Mouse (Mus musculus): ENCODE measurements around the gene Serpinf1. TPM values are rescaled to one million over a fixed set of nuclear protein-coding genes. Genes with fewer than 3 reads are reported as not detected.
A peak's percentile ranks its signal among the peaks of the same experiment; 100 is the strongest.

Serpinf1 gene
- polyA plus RNA-seq, 1 experiment = 27.5 TPM

DNA sequence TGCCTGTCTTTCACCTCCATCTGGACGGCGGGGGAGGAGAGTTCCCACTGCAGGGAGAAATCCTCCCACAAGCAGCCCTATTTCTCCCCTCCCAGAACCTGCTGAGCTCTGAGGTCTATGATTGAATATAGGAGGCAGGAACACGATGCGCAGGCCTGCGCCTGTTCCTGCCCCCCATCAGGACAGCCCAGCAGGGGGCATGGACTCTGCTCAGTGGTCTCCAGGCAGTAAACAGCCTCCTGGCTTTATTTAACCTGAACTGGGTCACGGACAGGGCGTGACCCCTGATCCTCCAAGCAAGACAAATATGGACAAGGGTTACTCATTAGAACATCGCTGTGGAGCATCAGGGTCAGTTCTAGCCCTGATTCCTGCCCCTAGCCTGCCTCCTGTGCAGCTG, 21.2 kb upstream of the Serpinf1 start:
- no peak overlapping the region for H3K27ac ChIP-seq (ENCODE audit: insufficient read depth, low read length)
- H3K4me3 ChIP-seq (replicated peaks; ENCODE audit: insufficient read depth, low read depth, low read length) = no peak overlapping the region
- no peaks in the 10 kb centered on the region for H3K27me3 ChIP-seq (ENCODE audit: control insufficient read depth, insufficient read depth, low read length)
- H3K4me1 ChIP-seq (ENCODE audit: control insufficient read depth, insufficient read depth, low read length) = peaks cover 5% of the 10 kb centered on the region
- 72% methylated on average over 8 of the region's 8 CpGs for WGBS
- no peak for TF ChIP-seq POLR2A (IDR thresholded peaks at IDR 0.05; ENCODE audit: borderline replicate concordance, insufficient read depth, low read length)
- DNase-seq = no peak

DNA sequence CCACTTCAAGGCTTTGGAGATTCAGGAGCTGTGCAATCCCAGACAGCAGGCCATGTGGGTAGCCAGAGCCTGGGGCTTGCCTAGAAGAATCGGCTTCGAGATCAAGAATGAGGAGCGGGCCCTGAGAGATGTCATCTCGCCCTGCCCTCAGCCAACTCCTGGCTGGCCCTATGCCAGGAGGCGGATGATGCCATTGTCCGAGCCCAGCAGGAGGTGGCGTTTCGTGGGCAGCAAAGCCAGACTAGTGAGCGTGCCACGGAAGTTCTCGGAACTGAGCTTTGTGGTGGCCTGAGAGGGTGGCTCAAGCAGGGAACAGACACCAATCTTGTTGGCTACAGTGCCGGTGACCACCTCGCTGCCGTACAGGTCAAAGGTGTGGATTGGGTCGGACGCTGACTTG, 19.1 kb upstream of the Serpinf1 start:
- WGBS = 15% methylated on average over 16 of the region's 16 CpGs
- Histone ChIP-seq H3K4me3 (replicated peaks; ENCODE audit: insufficient read depth, low read depth, low read length) (no peak overlapping the region), H3K4me1 (ENCODE audit: control insufficient read depth, insufficient read depth, low read length) (peaks cover 5% of the 10 kb centered on the region), H3K27ac (ENCODE audit: insufficient read depth, low read length) (no peak overlapping the region), H3K27me3 (ENCODE audit: control insufficient read depth, insufficient read depth, low read length) (no peaks in the 10 kb centered on the region)
- TF ChIP-seq POLR2A (IDR thresholded peaks at IDR 0.05; ENCODE audit: borderline replicate concordance, insufficient read depth, low read length) = no peak
- TF ChIP-seq CTCF (IDR thresholded peaks at IDR 0.05; ENCODE audit: borderline replicate concordance, insufficient read depth, low read depth, low read length) = no peak
- DNase-seq = peak; percentile 51 to 58

DNA sequence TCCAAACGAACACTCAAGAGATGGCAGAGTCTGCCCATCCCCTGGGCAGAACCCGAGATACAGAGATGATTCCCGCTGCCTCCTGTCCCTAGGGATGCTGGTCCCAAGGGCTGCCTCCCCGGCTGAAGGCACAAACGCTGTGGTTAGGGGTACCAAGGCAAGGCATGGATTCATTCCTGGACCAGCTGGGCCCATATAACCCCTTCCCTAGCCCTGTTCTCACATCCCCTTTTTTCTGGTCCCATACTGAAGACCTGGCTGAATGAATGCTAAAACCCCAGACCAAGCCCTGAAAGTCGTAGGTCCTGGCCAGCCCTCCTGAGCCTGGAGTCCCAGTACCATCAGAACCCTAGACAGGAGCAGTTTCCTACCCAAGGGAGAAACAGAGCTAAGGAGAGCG, 18.5 kb upstream of the Serpinf1 start:
- no peak for DNase-seq
- no peaks in the 10 kb centered on the region for H3K27me3 ChIP-seq (ENCODE audit: control insufficient read depth, insufficient read depth, low read length)
- no peak for TF ChIP-seq POLR2A (IDR thresholded peaks at IDR 0.05; ENCODE audit: borderline replicate concordance, insufficient read depth, low read length)
- TF ChIP-seq CTCF (IDR thresholded peaks at IDR 0.05; ENCODE audit: borderline replicate concordance, insufficient read depth, low read depth, low read length) = no peak
- H3K4me1 ChIP-seq (ENCODE audit: control insufficient read depth, insufficient read depth, low read length) = peaks cover 5% of the 10 kb centered on the region
- 88% methylated on average over 7 of the region's 7 CpGs for WGBS
- no peak overlapping the region for H3K4me3 ChIP-seq (replicated peaks; ENCODE audit: insufficient read depth, low read depth, low read length)
- H3K27ac ChIP-seq (ENCODE audit: insufficient read depth, low read length) = no peak overlapping the region

DNA sequence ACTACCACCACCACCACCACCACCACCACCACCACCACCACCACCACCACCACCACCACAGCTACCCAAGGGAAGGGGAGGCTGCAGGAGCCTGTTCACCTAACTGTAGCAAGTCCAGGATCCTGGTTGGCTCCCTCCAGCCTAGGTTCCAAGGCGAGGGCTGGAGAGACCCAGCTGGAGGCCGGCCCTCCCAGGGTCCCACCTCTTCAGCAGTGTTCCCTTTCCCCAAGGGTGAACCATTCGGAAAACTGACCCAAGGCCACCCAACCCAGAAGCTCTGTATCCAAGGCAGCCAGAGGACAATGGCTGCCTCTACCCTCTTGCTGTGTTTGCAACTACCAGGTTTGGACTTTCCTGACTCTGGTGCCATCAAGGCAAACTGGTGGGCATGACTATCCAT, 17.4 kb upstream of the Serpinf1 start:
- 96% methylated on average over 3 of the region's 3 CpGs for WGBS
- H3K4me3 ChIP-seq (replicated peaks; ENCODE audit: insufficient read depth, low read depth, low read length) = no peak overlapping the region
- TF ChIP-seq CTCF (IDR thresholded peaks at IDR 0.05; ENCODE audit: borderline replicate concordance, insufficient read depth, low read depth, low read length) = no peak
- TF ChIP-seq POLR2A (IDR thresholded peaks at IDR 0.05; ENCODE audit: borderline replicate concordance, insufficient read depth, low read length) = no peak
- no peak overlapping the region for H3K27ac ChIP-seq (ENCODE audit: insufficient read depth, low read length)
- no peaks in the 10 kb centered on the region for H3K27me3 ChIP-seq (ENCODE audit: control insufficient read depth, insufficient read depth, low read length)
- no peak for DNase-seq
- peaks cover 5% of the 10 kb centered on the region for H3K4me1 ChIP-seq (ENCODE audit: control insufficient read depth, insufficient read depth, low read length)

DNA sequence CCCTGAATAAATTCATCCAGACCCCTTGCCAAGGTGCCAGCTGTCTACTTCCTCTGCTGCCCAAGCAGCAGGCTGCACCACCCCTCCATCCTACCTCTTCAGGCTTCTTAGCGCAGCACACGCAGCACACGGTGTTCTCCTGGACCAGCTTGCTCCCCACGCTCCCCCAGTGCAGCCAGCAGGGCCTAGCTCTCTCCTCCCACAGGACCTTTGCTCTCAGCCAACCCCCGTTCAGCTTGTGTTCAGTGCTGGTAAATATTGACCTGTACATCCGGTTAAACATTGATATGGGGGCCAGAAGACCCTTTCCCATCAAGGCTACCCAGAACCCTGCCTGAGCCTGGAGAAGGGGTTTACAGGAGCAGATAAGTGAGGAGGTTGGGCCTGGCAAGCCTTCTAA, 16.9 kb upstream of the Serpinf1 start, which contains the start of gene Serpinf2:
Gene Serpinf2, minus strand, starts transcription at position 229 of the 400 bp plus-strand sequence.
- Histone ChIP-seq H3K27me3 (ENCODE audit: control insufficient read depth, insufficient read depth, low read length) (no peaks in the 10 kb centered on the region), H3K4me3 (replicated peaks; ENCODE audit: insufficient read depth, low read depth, low read length) (no peak within 1 kb of the TSS), H3K27ac (ENCODE audit: insufficient read depth, low read length) (no peak within 1 kb of the TSS), H3K4me1 (ENCODE audit: control insufficient read depth, insufficient read depth, low read length) (peaks cover 5% of the 10 kb centered on the region)
- TF ChIP-seq POLR2A (IDR thresholded peaks at IDR 0.05; ENCODE audit: borderline replicate concordance, insufficient read depth, low read length) (no peak), CTCF (IDR thresholded peaks at IDR 0.05; ENCODE audit: borderline replicate concordance, insufficient read depth, low read depth, low read length) (no peak)
- DNase-seq = no peak
- 42% methylated on average over 6 of the region's 6 CpGs for WGBS

DNA sequence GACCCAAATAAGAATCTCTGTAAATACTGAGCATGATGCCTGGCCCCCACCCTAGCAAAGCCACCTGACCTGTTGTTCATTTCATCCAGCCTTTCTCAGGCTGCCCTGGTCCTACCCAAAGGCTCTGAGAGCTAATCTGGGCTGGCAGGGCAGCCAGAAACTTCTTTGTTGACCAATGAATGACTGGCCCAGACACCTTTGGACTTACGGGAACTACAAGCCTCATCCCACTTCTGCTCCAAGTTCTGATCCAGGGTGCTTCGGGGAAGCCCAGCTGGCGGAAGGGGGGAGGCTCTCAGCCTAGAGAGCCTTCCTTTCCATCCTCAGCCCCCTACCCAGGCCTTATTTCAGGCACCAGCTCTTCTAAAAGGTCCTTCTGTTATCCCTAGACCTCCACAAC, 16.3 kb upstream of the Serpinf1 start:
- WGBS = 79% methylated on average over 3 of the region's 3 CpGs
- H3K4me3 ChIP-seq (replicated peaks; ENCODE audit: insufficient read depth, low read depth, low read length) = no peak overlapping the region

DNA sequence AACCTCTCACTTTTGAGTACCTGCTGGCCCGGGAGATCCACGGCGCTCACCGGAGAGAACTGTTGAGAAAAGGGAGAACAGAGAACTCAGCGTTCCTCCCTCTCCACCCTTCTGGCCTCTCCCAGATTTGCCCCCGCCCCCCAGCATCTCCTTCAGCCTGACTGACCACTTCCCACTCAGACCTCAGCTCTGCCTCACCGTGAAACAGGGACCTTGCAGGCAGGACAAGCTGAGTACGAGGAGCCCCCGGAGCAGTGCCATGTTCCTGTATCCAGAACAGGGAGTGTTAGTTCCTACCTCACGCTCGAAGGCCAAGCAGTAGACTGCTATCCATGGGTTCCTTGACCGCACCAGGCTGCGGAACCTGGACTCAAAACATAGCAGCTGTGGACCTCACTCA, 15.7 kb upstream of the Serpinf1 start:
- DNase-seq = no peak
- TF ChIP-seq CTCF (IDR thresholded peaks at IDR 0.05; ENCODE audit: borderline replicate concordance, insufficient read depth, low read depth, low read length) = no peak
- WGBS = 91% methylated on average over 13 of the region's 13 CpGs
- Histone ChIP-seq H3K27ac (ENCODE audit: insufficient read depth, low read length) (no peak overlapping the region), H3K4me3 (replicated peaks; ENCODE audit: insufficient read depth, low read depth, low read length) (no peak overlapping the region), H3K27me3 (ENCODE audit: control insufficient read depth, insufficient read depth, low read length) (no peaks in the 10 kb centered on the region), H3K4me1 (ENCODE audit: control insufficient read depth, insufficient read depth, low read length) (peaks cover 5% of the 10 kb centered on the region)

More for the DNA sequence above, 16.3 kb upstream of the Serpinf1 start:
- DNase-seq = no peak
- TF ChIP-seq CTCF (IDR thresholded peaks at IDR 0.05; ENCODE audit: borderline replicate concordance, insufficient read depth, low read depth, low read length) (no peak), POLR2A (IDR thresholded peaks at IDR 0.05; ENCODE audit: borderline replicate concordance, insufficient read depth, low read length) (no peak)
- no peaks in the 10 kb centered on the region for H3K27me3 ChIP-seq (ENCODE audit: control insufficient read depth, insufficient read depth, low read length)
- no peak overlapping the region for H3K27ac ChIP-seq (ENCODE audit: insufficient read depth, low read length)
- peaks cover 5% of the 10 kb centered on the region for H3K4me1 ChIP-seq (ENCODE audit: control insufficient read depth, insufficient read depth, low read length)

DNA sequence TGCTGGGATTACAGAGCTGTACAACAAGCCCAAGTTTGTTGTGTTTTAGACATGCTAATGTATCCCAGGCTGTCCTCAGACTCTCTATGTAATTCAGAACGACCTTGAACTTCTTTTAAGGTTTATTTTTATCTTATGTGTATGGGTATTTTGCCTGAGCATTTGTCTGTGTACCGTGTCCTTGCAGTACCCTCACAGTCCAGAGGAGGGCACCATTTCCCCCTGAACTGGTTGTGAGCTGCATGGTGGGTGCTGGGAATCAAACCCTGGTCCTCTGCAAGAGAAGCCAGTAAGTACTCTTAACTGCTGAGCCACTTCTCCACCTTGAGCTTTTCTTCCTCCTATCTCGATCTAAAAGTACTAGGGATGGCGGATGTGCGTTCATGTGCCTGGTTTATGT, 11.6 kb upstream of the Serpinf1 start:
- Histone ChIP-seq H3K4me3 (replicated peaks; ENCODE audit: insufficient read depth, low read depth, low read length) (no peak overlapping the region), H3K27me3 (ENCODE audit: control insufficient read depth, insufficient read depth, low read length) (no peaks in the 10 kb centered on the region), H3K4me1 (ENCODE audit: control insufficient read depth, insufficient read depth, low read length) (peaks cover 8% of the 10 kb centered on the region), H3K27ac (ENCODE audit: insufficient read depth, low read length) (no peak overlapping the region)
- no peak for TF ChIP-seq POLR2A (IDR thresholded peaks at IDR 0.05; ENCODE audit: borderline replicate concordance, insufficient read depth, low read length)
- peak; percentile 19; the same call in 1 of the 2 replicates for TF ChIP-seq CTCF (IDR thresholded peaks at IDR 0.05; ENCODE audit: borderline replicate concordance, insufficient read depth, low read depth, low read length)
- DNase-seq = no peak
- 86% methylated on average over 5 of the region's 5 CpGs for WGBS
